Mouse (Mus musculus) lung, postnatal 0 days (tissue): ENCODE results near the gene Mrps30. TPM values are rescaled to one million over a fixed set of nuclear protein-coding genes. Genes with fewer than 3 reads are reported as not detected.
"Not testable (repeated sequence)": the region's sequence is repeated elsewhere in the genome, so short reads cannot be mapped to it uniquely, and the experiment has no call there.

Source experiments
- ATAC-seq: fragments of 200-750 bp; cut with Nextera tagmentation; 2 replicates; pipeline ENCODE4 v1.8.0; 2017; ENCODE audit warnings: moderate library complexity
- DNase-seq: peaks from one replicate; pipeline ENCODE4 v3.0.0-alpha.2; 2016; ENCODE audit warnings: low spot score
- H3K27ac ChIP-seq: fragments of 300-500 bp; sonication (generic); 2 replicates; pipeline ENCODE4 v1.5.1; 2014; ENCODE audit warnings: antibody characterized with exemption, mild to moderate bottlenecking, low read length, mixed read lengths
- H3K27me3 ChIP-seq: fragments of 300-500 bp; sonication (generic); replicated peaks from 2 replicates; pipeline ENCODE4 v1.6.1; 2014; ENCODE audit warnings: low read length, mixed read lengths; ENCODE audit not compliant: insufficient read depth
- H3K36me3 ChIP-seq: fragments of 300-500 bp; sonication (generic); 2 replicates; pipeline ENCODE4 v1.6.1; 2014; ENCODE audit warnings: low read length, mixed read lengths; ENCODE audit not compliant: insufficient read depth
- H3K4me1 ChIP-seq: fragments of 300-500 bp; sonication (generic); 2 replicates; pipeline ENCODE4 v1.6.1; 2014; ENCODE audit warnings: antibody characterized with exemption, low read depth, low read length, mixed read lengths; ENCODE audit not compliant: insufficient read depth
- H3K4me2 ChIP-seq: fragments of 300-500 bp; sonication (generic); replicated peaks from 2 replicates; pipeline ENCODE4 v1.6.1; 2014; ENCODE audit warnings: low read depth, mild to moderate bottlenecking, low read length, moderate library complexity, mixed read lengths
- H3K4me3 ChIP-seq: fragments of 300-500 bp; sonication (generic); 2 replicates; pipeline ENCODE4 v1.5.1; 2014; ENCODE audit warnings: low read depth, low read length
- H3K9ac ChIP-seq: fragments of 300-500 bp; sonication (generic); replicated peaks from 2 replicates; pipeline ENCODE4 v1.6.1; 2014; ENCODE audit warnings: low read depth, mild to moderate bottlenecking
- H3K9me3 ChIP-seq: fragments of 300-500 bp; sonication (generic); 2 replicates; pipeline ENCODE4 v1.6.1; 2016; ENCODE audit warnings: low read length, mixed read lengths
- CTCF ChIP-seq: IDR thresholded peaks from 2 replicates; pipeline ENCODE4 v1.5.1; 2016; ENCODE audit warnings: antibody characterized with exemption, mild to moderate bottlenecking
- EP300 ChIP-seq: IDR thresholded peaks from 2 replicates; pipeline ENCODE4 v1.6.1; 2016; ENCODE audit warnings: antibody characterized with exemption, mild to moderate bottlenecking, control low read depth
- WGBS: fragments of 180-500 bp; shearing (Covaris S2); extraction: QIAGEN DNeasy Blood & Tissue Kit; methylation state at CpG from one replicate; pipeline ENCODE4 v1.1.7; 2014; 5-methylcytosine and 5-hydroxymethylcytosine counted together
- polyA plus RNA-seq: library from polyadenylated mRNA; unstranded; fragments of >200 nt; fragmentation: Nextera tagmentation; extraction: Ambion mirVana; gene quantifications from 2 replicates; pipeline ENCODE4 v1.2.1, GENCODE M21; 2015

Mrps30 gene
- polyA plus RNA-seq, 1 experiment from 2014 or later, result 21.9 TPM

GRCm38 (mm10) chr13:118400340-118400739 lies 13.3 kb upstream of the Mrps30 start:
- Histone ChIP-seq H3K9ac (no peak overlapping the region), H3K9me3 (no peaks in the 10 kb centered on the region), H3K4me2 (no peak overlapping the region), H3K36me3 (no peaks in the 10 kb centered on the region), H3K27me3 (no peaks in the 10 kb centered on the region), H3K4me1 (no peaks in the 10 kb centered on the region), H3K27ac (no peak overlapping the region), H3K4me3 (no peak overlapping the region)
- DNase-seq, result no peak
- no peak for ATAC-seq
- WGBS, result 68% methylated on average over 6 of the region's 6 CpGs
- TF ChIP-seq CTCF (no peak), EP300 (no peak)

- Histone ChIP-seq H3K27me3 (no peaks in the 10 kb centered on the region), H3K9me3 (no peaks in the 10 kb centered on the region), H3K27ac (no peak overlapping the region), H3K4me1 (no peaks in the 10 kb centered on the region), H3K9ac (no peak overlapping the region), H3K4me3 (no peak overlapping the region), H3K4me2 (no peak overlapping the region), H3K36me3 (no peaks in the 10 kb centered on the region)
- DNase-seq (no peak), ATAC-seq (no peak)
- 73% methylated on average over 3 of the region's 3 CpGs for WGBS
- no peak for TF ChIP-seq CTCF
- TF ChIP-seq EP300, result no peak
Observed at GRCm38 (mm10) chr13:118395803-118396202, 8.8 kb upstream of the Mrps30 start.

GRCm38 (mm10) chr13:118387448-118387801 lies 373 bp upstream of the Mrps30 start:
- ATAC-seq, result peak; percentile 36
- not testable (repeated sequence) for H3K27ac ChIP-seq

GRCm38 (mm10) chr13:118380381-118380780 lies 6.7 kb downstream of the Mrps30 start:
- Histone ChIP-seq H3K9me3 (no peaks in the 10 kb centered on the region), H3K4me1 (peaks cover under 1% of the 10 kb centered on the region; the same call in 1 of the 2 replicates), H3K9ac (no peak overlapping the region), H3K4me3 (no peak overlapping the region), H3K36me3 (peaks cover 21% of the 10 kb centered on the region; the same call in 1 of the 2 replicates), H3K27ac (no peak overlapping the region), H3K27me3 (no peaks in the 10 kb centered on the region), H3K4me2 (no peak overlapping the region)
- peak; percentile 83 for ATAC-seq
- DNase-seq, result peak; percentile 74
- WGBS, result 43% methylated on average over 10 of the region's 10 CpGs
- peak; percentile 77 for TF ChIP-seq EP300
- no peak for TF ChIP-seq CTCF

More at GRCm38 (mm10) chr13:118387448-118387801, 373 bp upstream of the Mrps30 start:
- Histone ChIP-seq H3K4me3 (peak overlapping the region; percentile 98), H3K4me2 (peak overlapping the region; percentile 95)
- not testable (repeated sequence) for H3K27me3 ChIP-seq, H3K36me3 ChIP-seq, H3K9ac ChIP-seq, H3K4me1 ChIP-seq, H3K9me3 ChIP-seq, DNase-seq
- WGBS, result 10% methylated on average over 10 of the region's 10 CpGs

- Histone ChIP-seq H3K27ac (no peak overlapping the region), H3K9ac (no peak overlapping the region), H3K36me3 (peaks cover 20% of the 10 kb centered on the region; the same call in 1 of the 2 replicates), H3K27me3 (no peaks in the 10 kb centered on the region), H3K9me3 (no peaks in the 10 kb centered on the region), H3K4me2 (no peak overlapping the region), H3K4me3 (no peak overlapping the region), H3K4me1 (no peaks in the 10 kb centered on the region)
- TF ChIP-seq EP300, result no peak
- TF ChIP-seq CTCF, result peak; percentile 84
- 45% methylated on average over 1 of the region's 1 CpGs for WGBS
- ATAC-seq, result no peak
- DNase-seq, result peak; percentile 21
Observed at GRCm38 (mm10) chr13:118379155-118379554, 7.9 kb downstream of the Mrps30 start.

GRCm38 (mm10) chr13:118372871-118373270 lies 14.2 kb downstream of the Mrps30 start:
- Histone ChIP-seq H3K27me3 (no peaks in the 10 kb centered on the region), H3K4me2 (no peak overlapping the region), H3K9me3 (no peaks in the 10 kb centered on the region), H3K27ac (no peak overlapping the region), H3K9ac (no peak overlapping the region), H3K4me1 (no peaks in the 10 kb centered on the region), H3K36me3 (0 out of 2 replicates have a peak, but pooled peaks cover 3% of the 10 kb centered on the region), H3K4me3 (no peak overlapping the region)
- TF ChIP-seq EP300 (no peak), CTCF (no peak)
- no peak for DNase-seq
- 43% methylated on average over 4 of the region's 4 CpGs for WGBS
- ATAC-seq, result no peak

GRCm38 (mm10) chr13:118365774-118366173 lies 21.3 kb downstream of the Mrps30 start:
- WGBS, result 54% methylated on average over 1 of the region's 1 CpGs
- ATAC-seq (no peak), DNase-seq (no peak)

More at GRCm38 (mm10) chr13:118365774-118366173, 21.3 kb downstream of the Mrps30 start:
- Histone ChIP-seq H3K4me3 (no peak overlapping the region), H3K36me3 (no peaks in the 10 kb centered on the region), H3K9me3 (no peaks in the 10 kb centered on the region), H3K27ac (no peak overlapping the region), H3K9ac (no peak overlapping the region), H3K27me3 (no peaks in the 10 kb centered on the region), H3K4me2 (no peak overlapping the region), H3K4me1 (no peaks in the 10 kb centered on the region)
- TF ChIP-seq CTCF, result no peak
- no peak for TF ChIP-seq EP300
